Mouse (Mus musculus) neural tube, embryonic 13.5 days (tissue): ENCODE results near the gene Tmem82. TPM values are rescaled to one million over a fixed set of nuclear protein-coding genes. Genes with fewer than 3 reads are reported as not detected.
A peak's percentile ranks its signal among the peaks of the same experiment; 100 is the strongest.

Source experiments
- ATAC-seq: fragments of 200-750 bp; cut with Nextera tagmentation; 2 replicates; pipeline ENCODE4 v1.8.0; 2017; ENCODE audit warnings: low read depth, mild to moderate bottlenecking, moderate TSS enrichment, moderate library complexity
- H3K27ac ChIP-seq: fragments of 300-500 bp; sonication (generic); replicated peaks from 2 replicates; pipeline ENCODE4 v1.5.1; 2015; ENCODE audit warnings: moderate library complexity, mild to moderate bottlenecking, inconsistent platforms
- H3K27me3 ChIP-seq: fragments of 300-500 bp; sonication (generic); 2 replicates; pipeline ENCODE4 v1.6.1; 2015; ENCODE audit warnings: mild to moderate bottlenecking, inconsistent platforms
- H3K36me3 ChIP-seq: fragments of 300-500 bp; sonication (generic); 2 replicates; pipeline ENCODE4 v1.6.1; 2015; ENCODE audit warnings: mild to moderate bottlenecking, inconsistent platforms
- H3K4me1 ChIP-seq: fragments of 300-500 bp; sonication (generic); replicated peaks from 2 replicates; pipeline ENCODE4 v1.6.1; 2015; ENCODE audit warnings: inconsistent platforms
- H3K4me2 ChIP-seq: fragments of 300-500 bp; sonication (generic); 2 replicates; pipeline ENCODE4 v1.6.1; 2015; ENCODE audit warnings: inconsistent platforms, mild to moderate bottlenecking, moderate library complexity
- H3K4me3 ChIP-seq: fragments of 300-500 bp; sonication (generic); 2 replicates; pipeline ENCODE4 v1.5.1; 2015; ENCODE audit warnings: mild to moderate bottlenecking, inconsistent platforms
- H3K9ac ChIP-seq: fragments of 300-500 bp; sonication (generic); 2 replicates; pipeline ENCODE4 v1.6.1; 2015; ENCODE audit warnings: moderate library complexity, mild to moderate bottlenecking, inconsistent platforms
- H3K9me3 ChIP-seq: fragments of 300-500 bp; sonication (generic); 2 replicates; pipeline ENCODE4 v1.6.1; 2016; ENCODE audit warnings: inconsistent platforms
- WGBS: fragments of 180-500 bp; shearing (Covaris S2); methylation state at CpG from one replicate; pipeline ENCODE4 v1.1.7; 2015; 5-methylcytosine and 5-hydroxymethylcytosine counted together
- polyA plus RNA-seq: library from polyadenylated mRNA; unstranded; fragments of >200 nt; fragmentation: Nextera tagmentation; extraction: Ambion mirVana; gene quantifications from 2 replicates; pipeline ENCODE4 v1.2.1, GENCODE M21; 2015

Gene Tmem82
- polyA plus RNA-seq, 1 experiment from 2014 or later: 0.31 TPM

- 88% methylated on average over 11 of the region's 11 CpGs for WGBS
- H3K4me3 ChIP-seq: no peak overlapping the region
- H3K27ac ChIP-seq: no peak overlapping the region
- no peaks in the 10 kb centered on the region for H3K9me3 ChIP-seq
- H3K4me2 ChIP-seq: no peak overlapping the region
- H3K9ac ChIP-seq: no peak overlapping the region
- no peak for ATAC-seq
- H3K36me3 ChIP-seq: no peaks in the 10 kb centered on the region
- H3K27me3 ChIP-seq: peaks cover 18% of the 10 kb centered on the region
- H3K4me1 ChIP-seq: peaks cover 29% of the 10 kb centered on the region
These were observed 15.8 kb downstream of the Tmem82 start for GRCm38 (mm10) chr4:141602523-141603223.

- Histone ChIP-seq H3K9ac (no peak overlapping the region), H3K27ac (no peak overlapping the region), H3K4me2 (no peak overlapping the region), H3K4me3 (no peak overlapping the region), H3K9me3 (no peaks in the 10 kb centered on the region), H3K27me3 (peaks cover 18% of the 10 kb centered on the region), H3K4me1 (peaks cover 30% of the 10 kb centered on the region), H3K36me3 (no peaks in the 10 kb centered on the region)
- no peak for ATAC-seq
- 74% methylated on average over 12 of the region's 12 CpGs for WGBS
These were observed 17.1 kb downstream of the Tmem82 start for GRCm38 (mm10) chr4:141601148-141601862.

GRCm38 (mm10) chr4:141600364-141600763, 18.1 kb downstream of the Tmem82 start:
- peaks cover 30% of the 10 kb centered on the region for H3K4me1 ChIP-seq
- WGBS: 29% methylated on average over 6 of the region's 6 CpGs
- ATAC-seq: 0 out of 2 replicates have a peak, but pooled peaks have one; percentile 10
- H3K9me3 ChIP-seq: no peaks in the 10 kb centered on the region
- H3K4me3 ChIP-seq: peak overlapping the region; percentile 58; the same call in 1 of the 2 replicates
- no peak overlapping the region for H3K27ac ChIP-seq
- H3K27me3 ChIP-seq: peaks cover 18% of the 10 kb centered on the region
- H3K9ac ChIP-seq: 0 out of 2 replicates have a peak overlapping the region, but pooled peaks have one; percentile 74
- peak overlapping the region; percentile 83 for H3K4me2 ChIP-seq
- H3K36me3 ChIP-seq: no peaks in the 10 kb centered on the region

- Histone ChIP-seq H3K27me3 (peaks cover 18% of the 10 kb centered on the region), H3K4me2 (peak overlapping the region; percentile 83), H3K27ac (peak overlapping the region; percentile 62), H3K36me3 (peaks cover 7% of the 10 kb centered on the region; the same call in 1 of the 2 replicates), H3K4me3 (peak overlapping the region; percentile 58), H3K4me1 (peaks cover 30% of the 10 kb centered on the region), H3K9ac (peak overlapping the region; percentile 74), H3K9me3 (no peaks in the 10 kb centered on the region)
- WGBS: under 1% methylated on average over 35 of the region's 57 CpGs
- ATAC-seq: peak; percentile 47
These were observed 18.9 kb downstream of the Tmem82 start for GRCm38 (mm10) chr4:141599251-141600141.

- WGBS: 2% methylated on average over 9 of the region's 9 CpGs
- peaks cover 30% of the 10 kb centered on the region for H3K4me1 ChIP-seq
- peaks cover 18% of the 10 kb centered on the region for H3K27me3 ChIP-seq
- H3K9me3 ChIP-seq: no peaks in the 10 kb centered on the region
- peak overlapping the region; percentile 74 for H3K9ac ChIP-seq
- peak overlapping the region; percentile 58 for H3K4me3 ChIP-seq
- ATAC-seq: no peak
- peaks cover 13% of the 10 kb centered on the region; the same call in 1 of the 2 replicates for H3K36me3 ChIP-seq
- peak overlapping the region; percentile 62 for H3K27ac ChIP-seq
- H3K4me2 ChIP-seq: peak overlapping the region; percentile 83
These were observed 19.6 kb downstream of the Tmem82 start for GRCm38 (mm10) chr4:141598894-141599250.

GRCm38 (mm10) chr4:141598199-141598893, 20.1 kb downstream of the Tmem82 start:
- Histone ChIP-seq H3K4me2 (peak overlapping the region; percentile 83), H3K36me3 (peaks cover 13% of the 10 kb centered on the region; the same call in 1 of the 2 replicates), H3K27ac (peak overlapping the region; percentile 62), H3K4me1 (peaks cover 30% of the 10 kb centered on the region), H3K9me3 (no peaks in the 10 kb centered on the region), H3K27me3 (peaks cover 18% of the 10 kb centered on the region), H3K4me3 (peak overlapping the region; percentile 58), H3K9ac (peak overlapping the region; percentile 74)
- WGBS: 3% methylated on average over 19 of the region's 19 CpGs
- ATAC-seq: no peak

- Histone ChIP-seq H3K9me3 (no peaks in the 10 kb centered on the region), H3K9ac (no peak overlapping the region), H3K4me2 (no peak overlapping the region), H3K36me3 (peaks cover 13% of the 10 kb centered on the region; the same call in 1 of the 2 replicates), H3K4me1 (peaks cover 30% of the 10 kb centered on the region), H3K27me3 (peaks cover 18% of the 10 kb centered on the region), H3K4me3 (no peak overlapping the region), H3K27ac (no peak overlapping the region)
- no peak for ATAC-seq
- WGBS: 93% methylated on average over 8 of the region's 8 CpGs
These were observed 21.6 kb downstream of the Tmem82 start for GRCm38 (mm10) chr4:141596700-141597328.

- H3K9me3 ChIP-seq: no peaks in the 10 kb centered on the region
- H3K4me3 ChIP-seq: no peak overlapping the region
- 86% methylated on average over 9 of the region's 9 CpGs for WGBS
- H3K9ac ChIP-seq: no peak overlapping the region
- H3K4me1 ChIP-seq: peaks cover 30% of the 10 kb centered on the region
- no peak overlapping the region for H3K4me2 ChIP-seq
- peaks cover 17% of the 10 kb centered on the region for H3K36me3 ChIP-seq
- peaks cover 18% of the 10 kb centered on the region for H3K27me3 ChIP-seq
- H3K27ac ChIP-seq: no peak overlapping the region
- no peak for ATAC-seq
These were observed 22.7 kb downstream of the Tmem82 start for GRCm38 (mm10) chr4:141595605-141596268.

GRCm38 (mm10) chr4:141595138-141595537, 23.3 kb downstream of the Tmem82 start:
- Histone ChIP-seq H3K4me3 (no peak overlapping the region), H3K4me2 (no peak overlapping the region), H3K27me3 (peaks cover 13% of the 10 kb centered on the region), H3K4me1 (peaks cover 24% of the 10 kb centered on the region), H3K36me3 (peaks cover 19% of the 10 kb centered on the region), H3K9ac (no peak overlapping the region), H3K9me3 (no peaks in the 10 kb centered on the region), H3K27ac (no peak overlapping the region)
- 90% methylated on average over 11 of the region's 11 CpGs for WGBS
- no peak for ATAC-seq

- Histone ChIP-seq H3K4me1 (no peaks in the 10 kb centered on the region), H3K27me3 (no peaks in the 10 kb centered on the region), H3K9ac (no peak overlapping the region), H3K27ac (no peak overlapping the region), H3K9me3 (no peaks in the 10 kb centered on the region), H3K4me3 (no peak overlapping the region), H3K4me2 (no peak overlapping the region), H3K36me3 (peaks cover 32% of the 10 kb centered on the region)
- WGBS: 19% methylated on average over 3 of the region's 3 CpGs
- ATAC-seq: no peak
These were observed 26.9 kb downstream of the Tmem82 start for GRCm38 (mm10) chr4:141591547-141591946.
